Mouse (Mus musculus) cerebellum, adult (tissue): ENCODE results near the gene Zfp185.

Source experiments
- ATAC-seq: cut with Nextera tagmentation; 2 replicates; pipeline ENCODE4 v1.9.2; 2017; ENCODE audit warnings: mild to moderate bottlenecking, moderate library complexity, mixed read lengths; ENCODE audit not compliant: insufficient number of reproducible peaks, low FRiP score, low TSS enrichment

The Zfp185 gene

GRCm38 (mm10) chrX:73061528-73061927 is 74.4 kb downstream of the Zfp185 start:
- no peak for ATAC-seq

DNA sequence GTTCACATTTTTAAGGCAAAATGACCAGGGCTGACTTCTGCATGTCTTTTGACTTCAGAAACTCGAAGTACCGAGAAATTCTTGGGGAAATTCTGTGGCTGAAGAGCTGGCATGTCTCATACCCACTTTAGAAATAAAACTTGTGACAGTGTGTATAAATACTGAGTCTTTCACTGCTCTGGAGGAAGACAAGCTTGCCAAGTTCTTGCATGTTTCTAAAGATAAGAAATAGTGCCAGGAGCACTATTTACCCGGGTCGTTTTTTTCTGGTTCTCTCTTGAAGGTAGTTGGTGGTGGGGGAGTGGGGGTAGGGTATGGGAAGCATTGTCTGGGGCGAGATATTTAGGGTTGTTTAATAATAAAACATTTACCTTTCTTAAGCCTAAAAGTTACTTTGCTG is 75.2 kb downstream of the Zfp185 start:
- ATAC-seq: no peak

GRCm38 (mm10) chrX:73063512-73064414 is 76.6 kb downstream of the Zfp185 start:
- no peak; the same call in 1 of the 2 replicates for ATAC-seq

- ATAC-seq: no peak
These were observed 77.3 kb downstream of the Zfp185 start, which contains the start of gene Pnma3 for GRCm38 (mm10) chrX:73064415-73064793. Pnma3 (plus strand) TSS chrX:73064787.

- ATAC-seq: peak; percentile 79; the same call in 1 of the 2 replicates
These were observed 79.7 kb downstream of the Zfp185 start for GRCm38 (mm10) chrX:73066765-73067312.
